Mouse (Mus musculus) testis, adult 2 months (tissue): ENCODE results near the gene Nup133.

Experiments
- CTCF ChIP-seq: fragments of 200-500 bp; IDR thresholded peaks from 2 replicates; pipeline ENCODE4 v1.5.1; 2012; ENCODE audit warnings: low read depth, mild to moderate bottlenecking, inconsistent platforms, low read length, moderate library complexity; ENCODE audit not compliant: control insufficient read depth, insufficient read depth, insufficient replicate concordance
- POLR2A ChIP-seq: fragments of 200-500 bp; IDR thresholded peaks from 2 replicates; pipeline ENCODE4 v1.6.1; 2012; ENCODE audit warnings: low read depth, mild to moderate bottlenecking, inconsistent platforms, low read length, moderate library complexity; ENCODE audit not compliant: control insufficient read depth

- no peak for TF ChIP-seq CTCF
- TF ChIP-seq POLR2A: no peak
Observed at GRCm38 (mm10) chr8:123978926-123979325, 29.9 kb upstream of the Nup133 start.
